Mouse (Mus musculus): ENCODE results near the gene Ttc3.
A peak's percentile ranks its signal among the peaks of the same experiment; 100 is the strongest.
"Not testable (repeated sequence)": the region's sequence is repeated elsewhere in the genome, so short reads cannot be mapped to it uniquely, and the experiment has no call there.

The Ttc3 gene

DNA sequence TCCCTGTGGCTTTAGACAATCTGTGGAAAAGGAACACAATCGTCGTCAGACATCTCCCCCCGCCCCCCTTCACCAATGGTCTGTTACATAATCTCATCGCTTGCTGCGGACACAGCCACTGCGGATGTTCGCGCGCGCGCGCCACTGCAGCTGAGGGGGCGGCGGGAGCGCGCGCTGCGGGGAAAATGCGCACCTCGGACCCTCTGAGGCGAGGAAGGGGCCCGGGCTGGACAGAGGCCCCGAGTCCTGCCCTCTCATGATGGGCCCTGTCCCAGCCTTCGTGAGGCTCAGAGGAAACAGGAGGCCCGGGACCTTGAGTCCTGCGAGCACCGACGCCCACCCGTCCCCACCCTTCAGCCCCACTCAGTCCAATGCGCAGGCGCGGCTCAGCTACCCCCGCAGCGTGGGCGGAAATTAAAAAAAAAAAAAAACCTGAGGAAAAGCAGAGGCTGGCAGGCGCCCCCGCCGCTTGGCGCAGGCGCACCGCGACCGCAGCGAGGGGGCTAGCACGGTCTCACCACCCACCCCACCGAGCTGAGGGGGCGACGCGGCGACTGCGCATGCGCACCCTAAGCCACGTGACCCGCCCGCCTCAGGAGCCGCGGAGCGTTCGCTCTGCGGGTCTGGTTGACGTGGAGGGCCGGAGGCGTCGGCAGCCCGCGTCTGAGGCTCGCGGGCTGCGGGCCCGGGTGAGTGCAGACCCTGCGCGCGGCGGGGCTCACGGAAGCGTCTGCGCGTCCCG is at the start of gene Ttc3:
Ttc3 (plus strand) TSS at position 446 of the 742 bp plus-strand sequence.
- peak; percentile 95 for DNase-seq (ENCODE audit: low read depth, low spot score)

DNA sequence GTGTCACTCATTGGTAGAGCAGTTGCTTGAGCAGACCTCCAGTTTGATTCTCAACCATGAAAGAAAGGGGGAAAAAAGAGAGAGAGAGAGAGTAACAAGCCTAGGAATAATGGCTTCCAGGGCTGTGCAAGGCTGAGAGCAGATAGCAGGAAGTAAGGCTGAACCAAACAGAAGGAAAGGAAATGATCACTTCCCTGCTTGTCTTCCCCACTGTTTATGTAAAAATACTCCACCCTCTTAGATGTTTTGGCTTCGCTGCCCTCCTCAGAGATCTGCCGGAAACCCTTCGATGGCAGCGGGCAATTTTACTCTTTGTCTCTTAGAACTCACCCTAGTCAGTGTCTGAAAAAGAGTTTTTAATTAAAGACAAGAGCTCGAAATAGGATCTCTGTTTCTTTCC is 46.7 kb upstream of the Ttc3 start:
- DNase-seq (ENCODE audit: low read depth, low spot score): no peak

DNA sequence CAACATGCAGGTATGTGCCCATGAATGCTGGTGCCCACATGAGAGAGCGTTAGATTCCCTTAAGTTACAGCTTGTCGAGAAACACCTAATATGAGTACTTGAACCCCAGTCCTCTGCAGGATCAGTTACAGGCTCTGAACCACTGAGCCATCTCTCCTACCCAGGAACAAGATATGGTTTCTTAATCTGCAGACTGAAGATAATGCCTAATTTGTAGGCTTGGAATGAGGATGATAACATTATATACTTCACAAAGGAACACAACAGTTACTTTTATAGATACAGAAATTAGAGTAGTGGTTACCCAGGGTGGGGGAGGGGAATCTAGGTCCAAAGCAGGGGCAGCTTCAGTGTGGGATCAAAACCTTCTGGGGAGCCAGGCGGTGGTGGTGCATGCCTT is 44.4 kb upstream of the Ttc3 start:
- DNase-seq (ENCODE audit: low read depth, low spot score): no peak

DNA sequence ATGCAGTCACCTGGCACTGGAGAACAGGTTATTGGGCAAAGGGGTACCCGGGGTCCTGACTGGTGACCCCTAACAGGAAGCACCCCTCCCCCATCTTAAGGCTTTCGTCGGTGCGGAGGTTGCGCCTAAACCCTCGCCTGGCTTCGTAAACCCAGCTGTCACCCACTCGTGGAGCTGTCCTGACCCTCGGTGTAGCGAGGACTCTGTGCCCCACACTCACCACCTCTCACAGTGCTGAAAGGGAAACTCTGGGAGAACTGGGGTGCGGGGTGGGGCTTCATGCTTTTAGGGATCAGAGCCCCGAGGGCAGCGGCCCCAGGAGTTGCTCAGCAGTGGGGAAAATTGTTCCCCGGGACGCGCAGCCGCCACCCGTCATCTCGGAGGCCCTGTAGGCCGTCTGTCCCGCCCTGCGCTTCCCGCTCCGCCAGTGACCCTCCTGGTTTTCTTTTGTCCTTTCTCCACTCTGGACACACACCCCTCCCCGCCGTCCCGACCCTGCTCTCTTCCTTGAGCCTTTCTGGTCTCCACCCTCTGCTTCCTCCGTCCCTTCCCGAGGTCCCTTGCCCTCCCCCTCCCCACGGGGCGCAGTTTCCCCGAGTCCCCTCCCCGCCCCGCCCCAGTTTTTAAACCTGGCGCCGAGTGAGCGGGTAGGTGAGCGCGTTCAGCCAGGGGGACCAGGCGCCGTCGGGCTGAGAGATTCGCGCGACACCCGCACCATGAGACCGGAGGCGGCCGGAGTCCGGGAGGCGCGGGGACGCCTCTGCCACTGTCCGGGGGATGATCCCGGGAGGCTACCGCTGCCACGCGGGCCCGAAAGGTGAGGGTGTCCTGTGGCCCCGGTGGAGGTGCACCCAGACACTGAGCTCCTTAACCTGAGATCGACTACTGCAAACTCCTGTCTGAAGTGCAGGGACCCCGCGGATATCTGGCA is 42.4 kb upstream of the Ttc3 start, which contains the start of gene Ripply3:
Ripply3 (plus strand) TSS at position 640 of the 931 bp plus-strand sequence.
- no peak for DNase-seq (ENCODE audit: low read depth, low spot score)

DNA sequence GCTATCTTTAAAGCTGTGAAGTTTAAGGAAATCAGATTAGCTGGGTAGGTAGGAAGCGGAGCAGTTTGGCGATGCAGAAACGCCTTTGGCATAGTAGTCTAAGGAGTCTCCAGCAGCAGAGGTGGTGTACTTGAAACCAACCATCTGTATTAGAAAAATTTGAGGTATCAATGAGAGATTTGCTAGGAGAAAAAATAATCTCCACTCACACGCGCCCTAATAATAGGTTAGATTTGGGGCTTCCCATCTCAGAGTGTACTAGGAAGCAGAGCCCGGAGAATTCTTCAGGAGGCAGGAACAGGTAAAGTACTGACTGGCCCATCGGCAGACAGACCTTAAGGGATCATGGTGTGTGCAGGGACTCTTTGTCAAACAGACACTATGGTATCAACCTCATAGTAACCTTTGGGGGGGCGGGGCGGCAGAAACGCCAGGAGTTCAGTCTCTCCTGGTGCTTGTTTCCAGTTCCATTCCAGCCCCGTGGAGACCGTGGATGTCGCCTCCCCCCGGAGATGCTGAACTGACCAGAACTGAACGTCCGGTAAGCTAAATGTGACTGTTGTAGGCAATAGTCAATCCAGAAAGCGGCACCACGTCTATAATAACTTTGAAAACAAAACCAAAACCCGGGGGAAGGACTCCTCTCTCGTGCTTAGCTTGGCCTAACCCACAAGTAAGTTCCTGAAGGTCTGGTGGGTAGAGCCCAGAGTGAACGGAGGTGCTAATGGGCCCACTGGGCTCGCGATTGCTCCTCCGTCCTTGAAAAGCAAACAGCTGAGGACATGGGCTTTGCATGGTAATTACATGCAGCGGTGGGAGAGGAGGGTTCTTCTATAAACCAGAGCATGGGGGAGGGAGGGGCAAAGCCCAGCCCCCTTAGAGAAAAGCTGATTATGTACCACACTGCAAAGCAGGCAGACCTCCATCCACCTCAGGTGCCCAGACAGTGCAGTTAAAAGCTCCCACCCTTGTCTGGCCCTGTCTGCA is 41.2 kb upstream of the Ttc3 start:
- DNase-seq (ENCODE audit: low read depth, low spot score): no peak

DNA sequence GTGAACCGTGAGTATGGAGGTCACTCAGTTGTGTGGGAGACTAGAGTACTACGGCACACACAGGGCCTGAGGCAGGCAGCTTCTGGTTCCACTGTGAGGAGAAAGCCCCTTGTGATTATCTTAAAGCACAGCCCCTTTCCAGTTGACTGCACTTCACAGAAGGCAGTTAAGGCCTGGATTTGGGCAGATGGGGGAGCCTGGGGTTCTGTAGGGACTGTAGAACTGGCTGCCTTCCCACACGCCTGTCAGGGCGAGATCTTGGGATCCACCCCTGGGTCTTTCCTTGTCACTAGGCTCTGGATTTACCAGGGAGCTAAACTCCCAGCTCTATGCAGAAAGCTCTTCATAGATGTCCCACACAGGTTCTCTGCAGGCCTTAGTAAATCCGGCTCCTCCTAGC is 40.0 kb upstream of the Ttc3 start:
- no peak for DNase-seq (ENCODE audit: low read depth, low spot score)

DNA sequence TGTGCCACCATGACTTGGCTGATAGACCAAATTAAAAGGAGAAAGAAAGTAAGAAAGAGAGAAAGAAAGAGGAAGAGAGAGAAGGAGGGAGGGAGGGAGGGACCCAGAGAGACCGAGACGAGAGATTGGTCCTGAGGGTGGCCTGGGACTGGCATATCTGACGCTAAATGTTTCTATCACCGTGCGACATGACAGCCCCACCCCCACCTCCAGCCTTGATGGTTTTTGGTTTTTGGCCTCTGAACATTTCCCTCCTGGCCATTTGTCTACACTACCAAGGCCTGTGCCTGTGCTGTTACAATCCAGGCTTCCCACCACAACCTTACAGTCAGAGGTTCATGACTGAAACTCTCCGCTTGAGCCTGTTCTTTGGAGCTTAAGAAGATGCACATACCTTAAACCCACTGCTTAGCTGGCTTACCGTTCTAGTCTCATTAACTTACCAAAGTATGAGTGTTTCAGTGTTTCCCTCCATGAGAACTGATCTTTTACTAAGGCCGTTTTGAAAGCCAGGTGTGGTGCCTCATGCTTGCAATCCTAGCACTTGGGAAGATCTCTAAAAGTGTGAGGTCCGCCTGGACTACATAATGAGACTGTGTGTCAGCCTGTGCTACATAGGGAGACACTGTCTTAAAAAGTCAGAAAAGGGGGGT is 39.1 kb upstream of the Ttc3 start:
- no peak for DNase-seq (ENCODE audit: low read depth, low spot score)

DNA sequence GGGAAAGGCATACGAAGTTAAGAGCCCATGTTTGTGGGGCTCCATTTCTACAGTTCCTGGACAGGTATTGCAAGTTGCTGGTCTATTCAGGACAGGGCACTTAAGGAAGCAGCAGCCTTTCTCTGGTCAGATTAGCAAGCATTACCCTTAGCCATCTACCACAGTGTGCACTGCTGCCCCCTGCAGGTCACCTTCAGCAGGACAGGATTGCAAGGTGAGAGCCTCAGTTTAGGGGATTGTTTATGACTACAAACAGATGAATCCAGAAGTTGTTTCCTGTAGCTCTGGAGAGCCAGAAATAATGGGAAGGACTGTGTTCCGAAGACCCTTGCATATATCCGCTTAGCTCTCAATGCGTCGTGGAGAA is 38.5 kb upstream of the Ttc3 start:
- no peak for DNase-seq (ENCODE audit: low read depth, low spot score)

DNA sequence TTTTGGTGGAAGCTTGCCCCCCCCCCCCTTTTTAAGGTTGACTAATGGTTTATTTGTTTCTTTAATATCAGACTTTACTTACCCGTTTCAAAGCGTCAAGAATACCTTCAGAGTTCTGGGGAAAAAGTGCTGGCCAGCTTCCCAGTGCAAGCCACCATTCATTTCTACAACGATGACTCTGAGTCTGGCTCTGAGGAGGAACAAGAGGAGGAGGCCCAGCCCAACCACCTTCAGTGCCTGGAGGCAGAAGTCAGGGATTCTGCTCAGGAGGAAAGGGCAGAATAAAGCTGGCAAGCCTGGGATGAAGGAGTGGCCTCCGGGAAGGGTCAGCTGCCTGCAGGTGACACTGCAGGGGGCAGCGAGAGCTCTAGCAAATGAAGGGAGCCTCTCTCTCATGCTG is 34.8 kb upstream of the Ttc3 start:
- no peak for DNase-seq (ENCODE audit: low read depth, low spot score)

DNA sequence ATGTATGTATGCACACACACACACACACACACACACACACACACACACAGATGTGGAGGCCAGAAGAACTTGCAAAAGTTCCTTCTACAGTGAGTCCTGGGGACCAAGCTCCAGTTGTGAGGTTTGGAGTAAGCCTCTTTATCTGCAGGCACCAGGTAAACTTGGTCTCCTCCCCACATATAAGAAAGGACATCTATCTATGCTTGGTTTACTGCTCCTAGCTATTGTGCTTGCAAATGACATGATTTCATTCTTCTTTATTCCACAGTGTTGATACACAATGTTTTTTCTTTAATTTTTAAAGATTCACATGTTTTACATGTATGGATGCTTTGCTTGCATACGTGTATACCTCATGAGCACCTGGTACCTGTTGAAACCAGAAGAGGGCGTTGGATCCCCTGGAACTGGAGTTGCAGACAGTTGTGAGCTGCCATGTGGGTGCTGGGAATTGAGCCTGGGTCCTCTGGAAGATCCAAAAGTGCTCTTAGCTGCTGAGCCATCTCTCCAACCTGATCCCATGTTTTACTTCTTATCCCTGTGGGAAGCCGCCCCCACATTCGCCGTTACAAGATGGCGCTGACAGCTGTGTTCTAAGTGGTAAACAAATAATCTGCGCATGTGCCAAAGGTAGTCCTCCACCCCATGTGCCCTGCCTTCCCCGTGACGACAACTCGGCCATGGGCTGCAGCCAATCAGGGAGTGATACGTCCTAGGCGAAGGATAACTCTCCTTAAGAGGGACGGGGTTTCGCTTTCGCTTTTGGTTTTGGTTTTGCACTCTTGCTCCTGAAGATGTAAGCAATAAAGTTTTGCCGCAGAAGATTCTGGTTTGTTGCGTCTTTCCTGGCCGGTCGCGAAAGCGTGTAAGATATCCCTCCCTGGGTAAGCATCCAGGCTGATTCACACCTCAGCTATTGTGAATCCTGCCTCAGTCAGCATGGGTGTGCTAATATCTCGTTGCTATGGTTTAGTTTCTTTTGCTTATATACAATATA is 31.0 kb upstream of the Ttc3 start:
- not testable (repeated sequence) for DNase-seq (ENCODE audit: low read depth, low spot score)

DNA sequence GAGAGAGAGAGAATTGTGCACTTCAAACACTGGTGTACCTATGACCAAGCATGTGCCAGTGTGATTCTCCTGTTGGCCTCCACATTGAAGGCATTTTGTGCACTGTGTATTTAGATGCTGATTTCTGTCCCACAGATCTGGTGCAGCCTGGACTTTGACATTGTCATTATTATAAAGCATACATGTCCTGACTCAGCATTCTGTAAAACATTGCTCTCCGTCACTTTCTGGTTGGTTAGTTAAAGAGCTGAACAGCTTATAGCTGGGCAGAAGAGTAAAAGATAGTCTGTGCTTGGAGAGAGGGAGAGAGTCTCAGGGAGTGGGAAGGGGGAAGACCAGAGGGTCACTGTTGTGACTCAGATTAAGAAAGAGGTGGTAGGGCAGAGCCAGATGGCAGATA is 24.7 kb upstream of the Ttc3 start:
- no peak for DNase-seq (ENCODE audit: low read depth, low spot score)

DNA sequence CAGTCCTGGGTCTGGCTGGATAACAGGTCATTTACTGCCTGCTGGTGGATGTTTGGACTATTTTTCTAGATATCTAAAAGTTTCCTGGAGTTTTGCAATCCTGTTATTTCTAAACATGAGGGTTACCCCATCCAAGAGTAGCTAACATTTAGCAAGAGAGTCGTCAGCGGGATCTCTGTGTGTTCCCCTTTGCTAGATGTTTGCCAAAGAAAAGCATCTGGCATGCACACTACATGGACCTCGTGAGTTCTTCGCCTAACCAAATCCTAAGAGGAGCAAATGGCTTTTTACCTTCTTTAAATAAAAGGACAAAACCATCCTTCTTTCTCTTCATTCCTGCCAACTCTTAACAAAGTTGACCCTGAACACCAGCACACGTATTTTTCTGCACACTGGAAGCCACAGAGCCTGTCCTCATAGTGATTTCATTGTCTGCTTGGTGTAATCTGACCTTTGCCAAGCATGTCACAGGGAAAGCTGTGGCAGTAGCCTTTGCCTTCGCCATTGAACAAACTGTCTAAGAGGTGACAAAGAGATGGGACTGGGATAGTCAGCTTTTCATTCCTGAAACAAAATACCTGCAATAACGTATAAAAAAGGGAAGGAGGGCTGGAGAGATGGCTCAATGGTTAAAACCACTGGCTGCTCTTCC is 23.2 kb upstream of the Ttc3 start:
- DNase-seq (ENCODE audit: low read depth, low spot score): no peak

DNA sequence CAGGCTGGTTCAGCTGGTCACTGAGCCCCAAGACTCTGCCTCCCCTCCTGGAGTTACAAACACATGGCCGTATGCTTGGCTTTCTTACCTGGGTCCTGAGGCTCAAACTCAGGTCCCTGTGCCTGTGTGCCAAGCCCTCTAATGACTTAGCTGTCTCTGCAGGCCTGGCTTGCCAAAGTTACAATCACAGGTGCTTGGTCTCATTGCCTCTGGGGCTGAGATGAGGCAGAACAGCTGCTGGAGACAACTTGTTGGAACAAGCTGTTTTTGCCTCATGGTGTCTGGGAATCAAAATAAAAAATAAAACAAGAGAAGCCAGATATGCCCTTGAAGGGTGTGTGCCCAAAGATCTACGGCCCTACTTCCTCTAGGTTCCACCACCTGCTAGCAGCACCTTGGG is 21.6 kb upstream of the Ttc3 start:
- DNase-seq (ENCODE audit: low read depth, low spot score): no peak

DNA sequence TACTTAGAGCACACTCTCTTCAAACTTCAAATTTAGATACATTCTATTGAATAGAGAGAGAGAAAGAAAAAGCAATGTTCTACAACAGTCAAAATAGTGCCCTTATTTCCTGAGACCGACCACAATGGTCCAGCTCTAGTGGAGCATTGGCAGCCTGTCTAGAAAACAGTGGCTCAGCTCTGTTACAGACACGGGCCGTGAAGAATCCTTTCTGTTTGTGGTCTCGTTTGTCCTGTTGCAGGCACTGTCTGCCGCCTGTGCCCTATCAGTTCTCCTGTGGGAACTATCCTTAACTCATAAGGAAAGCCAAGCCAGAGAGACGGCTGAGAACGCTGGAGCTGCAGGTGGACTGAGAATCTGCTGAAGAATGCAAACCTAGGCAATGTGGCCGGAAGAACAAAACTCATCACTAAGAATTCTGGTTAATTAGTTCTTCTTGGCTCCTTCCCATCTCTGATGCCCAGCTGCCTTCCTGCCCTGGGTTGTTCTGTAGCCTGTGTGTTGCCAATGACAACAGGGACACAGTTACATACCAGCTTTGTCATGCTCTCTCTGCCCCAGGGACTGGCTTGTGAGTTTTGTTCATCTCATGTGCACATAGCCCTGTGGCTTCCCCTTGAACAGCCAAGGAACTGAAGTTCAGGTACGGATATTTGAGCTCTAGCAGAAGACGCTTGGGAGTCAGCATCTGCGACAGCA is 20.7 kb upstream of the Ttc3 start:
- DNase-seq (ENCODE audit: low read depth, low spot score): no peak

DNA sequence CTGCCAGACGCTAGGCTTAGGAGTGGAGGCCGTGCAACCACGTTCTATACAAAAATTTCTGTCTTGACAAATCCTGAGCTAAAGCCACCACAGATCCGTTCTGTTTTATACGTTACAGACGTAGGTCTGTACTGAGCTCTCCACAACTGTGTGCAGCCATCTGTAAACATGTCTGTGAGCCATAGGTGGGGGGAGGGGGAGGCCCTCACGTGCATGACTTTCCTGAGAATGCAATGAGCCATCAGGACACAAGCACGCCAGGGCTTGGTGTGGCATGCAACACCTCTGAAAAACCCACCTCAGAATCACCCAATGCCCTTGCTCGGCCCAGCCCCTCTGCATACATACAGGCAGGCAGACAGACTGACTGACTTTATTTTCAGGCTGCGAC is 20.1 kb upstream of the Ttc3 start:
- no peak for DNase-seq (ENCODE audit: low read depth, low spot score)

DNA sequence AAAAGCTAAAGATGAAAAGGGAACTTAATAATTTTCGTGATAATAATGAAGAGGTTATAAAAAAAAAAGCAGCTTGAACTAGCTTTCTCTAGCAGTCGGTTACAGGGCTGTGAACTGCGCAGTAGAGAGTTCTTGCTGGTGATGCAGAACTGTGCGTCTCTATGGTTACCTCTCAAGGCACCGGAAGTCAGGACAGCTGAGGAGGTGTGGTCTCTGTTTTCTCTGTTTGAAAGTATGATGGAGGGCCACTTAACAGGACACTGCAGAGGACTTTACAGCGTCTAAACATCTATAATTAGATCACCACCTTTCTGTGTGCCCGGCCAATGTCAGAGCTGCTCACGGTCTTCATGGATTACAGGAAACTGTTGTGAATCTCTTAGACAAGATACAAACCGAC is 16.0 kb upstream of the Ttc3 start:
- no peak for DNase-seq (ENCODE audit: low read depth, low spot score)

DNA sequence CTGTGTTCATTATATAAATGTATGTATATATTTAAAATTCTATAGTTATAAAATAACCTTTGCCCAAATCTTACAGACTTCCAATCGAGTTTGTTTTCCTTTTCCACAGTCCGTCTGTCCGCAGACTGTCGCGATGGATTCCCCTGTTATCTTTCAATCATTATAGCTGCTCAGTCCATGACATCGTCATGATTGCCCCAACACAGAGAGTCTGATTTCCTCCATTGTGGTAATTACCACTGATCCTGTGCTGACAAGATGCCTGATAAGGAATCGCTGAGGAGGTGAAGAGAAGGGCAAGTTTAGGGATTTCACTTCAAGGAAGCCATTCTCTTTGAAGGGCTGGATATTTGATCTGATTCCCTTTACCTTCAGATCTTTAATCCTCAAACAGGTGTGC is 14.4 kb upstream of the Ttc3 start:
- no peak for DNase-seq (ENCODE audit: low read depth, low spot score)

DNA sequence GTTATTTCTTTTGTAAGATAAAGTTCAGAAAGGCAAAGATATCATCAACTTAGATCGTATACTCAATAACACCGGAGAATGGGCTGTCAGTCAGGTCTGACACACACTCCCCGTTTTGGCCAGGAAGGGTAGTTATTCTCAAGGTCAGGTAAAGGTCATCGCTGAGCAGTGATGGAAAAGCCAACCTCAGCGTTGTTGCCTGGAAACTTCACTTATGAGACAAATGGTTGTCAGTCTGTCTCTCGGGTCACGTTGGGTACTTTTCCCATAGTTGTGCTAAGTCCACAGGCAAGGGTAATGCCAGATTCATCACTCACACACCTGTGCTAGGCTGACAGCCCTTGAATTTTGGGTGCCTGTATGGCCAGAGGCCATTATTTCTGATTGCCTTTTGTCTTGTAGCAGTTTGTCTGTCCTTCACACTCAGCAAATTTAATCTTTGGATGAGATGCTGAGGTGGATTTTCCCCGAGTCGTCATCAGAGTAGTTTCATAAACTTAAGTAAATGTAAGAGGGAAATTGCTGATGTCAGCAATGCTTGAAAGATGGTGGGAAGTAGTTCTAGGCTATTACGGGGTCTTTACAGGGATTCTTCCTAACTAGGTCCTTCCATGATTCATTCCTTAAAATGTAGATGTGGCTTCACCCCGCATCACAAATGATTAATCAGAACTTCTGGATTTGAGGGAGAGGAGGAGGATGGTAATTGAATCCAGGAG is 13.5 kb upstream of the Ttc3 start:
- no peak for DNase-seq (ENCODE audit: low read depth, low spot score)

Measured in retina, postnatal 7 days (tissue).